Mouse (Mus musculus) erythroblast, embryonic 14.5 days (primary cell): ENCODE data around the gene Rspo4.

ENCODE experiments used
- GATA1 ChIP-seq: IDR thresholded peaks from 2 replicates; pipeline ENCODE4 v1.6.1; 2012; ENCODE audit warnings: low read length, inconsistent platforms, mixed read lengths
- TAL1 ChIP-seq: IDR thresholded peaks from 3 replicates; pipeline ENCODE4 v1.6.1; 2012; ENCODE audit warnings: low read length, inconsistent platforms, mixed read lengths

DNA sequence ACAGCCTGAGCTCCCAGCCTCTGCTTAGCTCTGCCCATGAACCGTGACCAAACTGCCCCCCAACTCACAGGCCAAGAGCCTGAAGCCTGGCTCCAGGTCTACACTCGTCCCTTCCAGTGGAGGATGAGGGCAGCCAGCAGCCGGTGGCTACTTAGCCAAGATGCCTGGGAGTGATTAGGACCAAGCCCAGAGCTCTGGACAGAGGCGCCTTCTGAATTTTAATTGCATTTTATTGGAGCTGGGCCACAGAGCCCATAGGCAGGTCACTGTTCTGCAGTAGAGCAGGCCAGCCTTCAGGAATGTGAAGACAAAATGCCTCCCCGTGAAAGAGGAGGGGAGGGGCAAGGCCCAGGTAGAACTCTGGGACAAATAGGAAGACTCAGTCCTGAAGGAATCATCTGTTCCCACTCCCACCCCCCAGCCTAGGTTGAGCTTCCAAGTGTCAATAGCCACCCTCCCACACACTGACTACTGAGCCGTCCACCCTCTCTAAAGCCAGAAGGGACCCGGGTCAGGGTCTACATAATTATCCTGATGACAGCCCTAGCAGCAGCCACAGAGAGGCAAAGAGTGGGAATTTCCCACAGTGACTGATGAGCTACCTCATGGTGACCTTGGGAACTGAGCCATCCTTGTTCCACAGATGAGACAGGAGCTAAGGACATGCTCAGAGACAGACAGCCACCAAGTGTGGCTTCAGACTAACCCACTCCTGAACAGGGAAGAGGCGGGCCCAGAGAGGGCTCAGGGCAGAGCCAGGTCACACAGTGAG, 51.7 kb downstream of the Rspo4 start:
- TF ChIP-seq TAL1 (no peak), GATA1 (no peak)
